9 mouse cellular contexts compared by ENCODE assay signal in genomic region chr2:30264671-30265519, GRCm38 (mm10). TPM values are rescaled to one million over a fixed set of nuclear protein-coding genes. Genes with fewer than 3 reads are reported as not detected.
DNase-seq lines count a peak whose midpoint lies in the region; ATAC-seq and TF ChIP-seq lines count a peak whose summit lies in the region.
"Had no signal": no experiment of that assay in that cellular context is flagged by ENCODE, and none has a peak within 500 bp of the region (broad histone marks: within the 10 kb centered on the region; RNA-seq: fewer than 3 reads in every experiment).

No protein-coding gene starts in this region.

- no peak for TF ChIP-seq POLR2A in cerebellum, adult 2 months (IDR thresholded peaks at IDR 0.05; ENCODE audit: borderline replicate concordance, insufficient read depth, low read length)

- no peak for ATAC-seq in hindbrain, embryonic 16.5 days
- ATAC-seq in liver, embryonic 16.5 days (ENCODE audit: low read depth), result no peak

- no peak for TF ChIP-seq CTCF in cerebellum, adult 2 months (IDR thresholded peaks at IDR 0.05; ENCODE audit: borderline replicate concordance, insufficient read depth, low read depth, low read length)

- no peaks in the 10 kb centered on the region for H3K27me3 ChIP-seq in cerebellum, adult 2 months (ENCODE audit: control insufficient read depth, insufficient read depth, low read length)
- H3K27me3 ChIP-seq in hindbrain, embryonic 16.5 days (replicated peaks; ENCODE audit: control insufficient read depth, insufficient read depth, low read length), result no peaks in the 10 kb centered on the region
- no peaks in the 10 kb centered on the region for H3K27me3 ChIP-seq in liver, embryonic 16.5 days (ENCODE audit: control insufficient read depth, insufficient read depth, low read depth, low read length)

- H3K4me1 ChIP-seq in cerebellum, adult 2 months (ENCODE audit: control insufficient read depth, insufficient read depth, low read length), result peaks cover 52% of the 10 kb centered on the region
- H3K4me1 ChIP-seq in hindbrain, embryonic 16.5 days (ENCODE audit: control insufficient read depth, insufficient read depth, low read depth, low read length), result peaks cover 33% of the 10 kb centered on the region
- peaks cover 18% of the 10 kb centered on the region for H3K4me1 ChIP-seq in liver, embryonic 16.5 days (ENCODE audit: control insufficient read depth, low read depth, low read length)

- peak overlapping the region; percentile 85 for H3K27ac ChIP-seq in cerebellum, adult 2 months (ENCODE audit: insufficient read depth, low read length)
- H3K27ac ChIP-seq in hindbrain, embryonic 16.5 days (ENCODE audit: low read depth, low read length), result peak overlapping the region; percentile 59
- peak overlapping the region; percentile 76 for H3K27ac ChIP-seq in liver, embryonic 16.5 days (ENCODE audit: low read length)

- H3K36me3 ChIP-seq in hindbrain, embryonic 16.5 days (ENCODE audit: control insufficient read depth, insufficient read depth, low read length), result peaks cover 16% of the 10 kb centered on the region
- peaks cover 24% of the 10 kb centered on the region for H3K36me3 ChIP-seq in liver, embryonic 16.5 days (ENCODE audit: control insufficient read depth, insufficient read depth)

- H3K9ac ChIP-seq in hindbrain, embryonic 16.5 days (ENCODE audit: low read depth, low read length), result no peak overlapping the region
- no peak overlapping the region for H3K9ac ChIP-seq in liver, embryonic 16.5 days (ENCODE audit: low read depth, low read length)

- no peaks in the 10 kb centered on the region for H3K9me3 ChIP-seq in hindbrain, embryonic 16.5 days (ENCODE audit: control insufficient read depth, low read length)
- H3K9me3 ChIP-seq in liver, embryonic 16.5 days (replicated peaks; ENCODE audit: control insufficient read depth, low read length), result no peaks in the 10 kb centered on the region

- no peak overlapping the region for H3K4me2 ChIP-seq in hindbrain, embryonic 16.5 days (ENCODE audit: low read length)
- no peak overlapping the region for H3K4me2 ChIP-seq in liver, embryonic 16.5 days (ENCODE audit: low read depth, low read length)

- WGBS in cerebellum, adult 2 months, result 44% methylated on average over 7 of the region's 7 CpGs
- 58% methylated on average over 7 of the region's 7 CpGs for whole genome bisulfite sequencing in hindbrain, embryonic 16.5 days
- 79% methylated on average over 7 of the region's 7 CpGs for WGBS in liver, embryonic 16.5 days (ENCODE audit: insufficient replicate concordance)

- DNase-seq in cerebellum, adult 2 months, result no peak
- DNase-seq in cerebellum, postnatal 4 days (ENCODE audit: low spot score in 2 of 2), result no peak
- peak; percentile 50 for DNase-seq in adipocyte (ENCODE audit: low spot score)
- no peak for DNase-seq in urinary bladder, postnatal 14 days (ENCODE audit: low spot score)
- DNase-seq in adrenal gland, postnatal 14 days, result no peak
- no peak for DNase-seq in urinary bladder, adult 2 months (ENCODE audit: low spot score)

- H3K4me3 ChIP-seq in cerebellum, adult 2 months (replicated peaks; ENCODE audit: insufficient read depth, low read depth, low read length), result no peak overlapping the region
- H3K4me3 ChIP-seq in hindbrain, embryonic 16.5 days (ENCODE audit: low read length), result no peak overlapping the region
- H3K4me3 ChIP-seq in liver, embryonic 16.5 days (ENCODE audit: low read depth, low read length), result no peak overlapping the region
- H3K4me3 ChIP-seq: erythroblast, embryonic 14.5 days had no signal

RNA-seq across cellular contexts. Expression of gene Phyhd1, which starts 1.1 kb away (rescaled TPM):
- 25.7 and 30.2 TPM in 2 replicates for polyA plus RNA-seq in cerebellum, adult 2 months (2012; rRNA removed)
- polyA plus RNA-seq in hindbrain, embryonic 16.5 days (2015; fragmentation: Nextera tagmentation; extraction: Ambion mirVana), result 5.9 and 7.0 TPM in 2 replicates
- 14.4 and 16.0 TPM in 2 replicates for polyA plus RNA-seq in liver, embryonic 16.5 days (2015; fragmentation: Nextera tagmentation; extraction: Ambion mirVana)
- 19.8 and 20.4 TPM in 2 replicates for total RNA-seq in adrenal gland, postnatal 14 days (2021)
- polyA plus RNA-seq in urinary bladder, adult 2 months (2012; rRNA removed), result 36.2 and 55.9 TPM in 2 replicates

RNA-seq across cellular contexts. Expression of gene Gm28038, which starts 15.9 kb away (rescaled TPM):
- not detected in 2 replicates for polyA plus RNA-seq in cerebellum, adult 2 months (2012; rRNA removed)
- not detected in 2 replicates for polyA plus RNA-seq in hindbrain, embryonic 16.5 days (2015; fragmentation: Nextera tagmentation; extraction: Ambion mirVana)
- not detected in 2 replicates for polyA plus RNA-seq in liver, embryonic 16.5 days (2015; fragmentation: Nextera tagmentation; extraction: Ambion mirVana)
- total RNA-seq in adrenal gland, postnatal 14 days (2021), result not detected in 2 replicates
- polyA plus RNA-seq in urinary bladder, adult 2 months (2012; rRNA removed), result not detected in 2 replicates
- polyA plus RNA-seq: erythroblast, embryonic 14.5 days had no signal

RNA-seq across cellular contexts. Expression of gene Dolk, which starts 21.2 kb away (rescaled TPM):
- 20.8 and 21.8 TPM in 2 replicates for polyA plus RNA-seq in cerebellum, adult 2 months (2012; rRNA removed)
- 44.9 and 45.8 TPM in 2 replicates for polyA plus RNA-seq in hindbrain, embryonic 16.5 days (2015; fragmentation: Nextera tagmentation; extraction: Ambion mirVana)
- polyA plus RNA-seq in liver, embryonic 16.5 days (2015; fragmentation: Nextera tagmentation; extraction: Ambion mirVana), result 11.7 and 12.4 TPM in 2 replicates
- 46.2 and 48.1 TPM in 2 replicates for total RNA-seq in adrenal gland, postnatal 14 days (2021)
- polyA plus RNA-seq in urinary bladder, adult 2 months (2012; rRNA removed), result 14.4 and 15.7 TPM in 2 replicates

RNA-seq across cellular contexts. Expression of gene Nup188, which starts 21.3 kb away (rescaled TPM):
- 19.4 and 22.9 TPM in 2 replicates for polyA plus RNA-seq in cerebellum, adult 2 months (2012; rRNA removed)
- 15.8 and 23.4 TPM in 2 replicates for polyA plus RNA-seq in hindbrain, embryonic 16.5 days (2015; fragmentation: Nextera tagmentation; extraction: Ambion mirVana)
- polyA plus RNA-seq in liver, embryonic 16.5 days (2015; fragmentation: Nextera tagmentation; extraction: Ambion mirVana), result 11.9 and 16.1 TPM in 2 replicates
- 38.2 and 40.5 TPM in 2 replicates for total RNA-seq in adrenal gland, postnatal 14 days (2021)
- polyA plus RNA-seq in urinary bladder, adult 2 months (2012; rRNA removed), result 17.2 and 18.1 TPM in 2 replicates

RNA-seq across cellular contexts. Expression of gene Gm28035, which starts 24.5 kb away (rescaled TPM):
- 8.5 and 8.6 TPM in 2 replicates for polyA plus RNA-seq in cerebellum, adult 2 months (2012; rRNA removed)
- 0.15 and 0.16 TPM in 2 replicates for polyA plus RNA-seq in hindbrain, embryonic 16.5 days (2015; fragmentation: Nextera tagmentation; extraction: Ambion mirVana)
- polyA plus RNA-seq in liver, embryonic 16.5 days (2015; fragmentation: Nextera tagmentation; extraction: Ambion mirVana), result 0.14 and 0.15 TPM in 2 replicates
- total RNA-seq in adrenal gland, postnatal 14 days (2021), result 0.63 and 1.7 TPM in 2 replicates
- 4.1 and 5.4 TPM in 2 replicates for polyA plus RNA-seq in urinary bladder, adult 2 months (2012; rRNA removed)
- polyA plus RNA-seq: erythroblast, embryonic 14.5 days had no signal
